Mouse (Mus musculus): ENCODE results near the gene Srgap1. TPM values are rescaled to one million over a fixed set of nuclear protein-coding genes. Genes with fewer than 3 reads are reported as not detected.

Gene Srgap1
- polyA plus RNA-seq, 1 experiment = 16.2 TPM

DNA sequence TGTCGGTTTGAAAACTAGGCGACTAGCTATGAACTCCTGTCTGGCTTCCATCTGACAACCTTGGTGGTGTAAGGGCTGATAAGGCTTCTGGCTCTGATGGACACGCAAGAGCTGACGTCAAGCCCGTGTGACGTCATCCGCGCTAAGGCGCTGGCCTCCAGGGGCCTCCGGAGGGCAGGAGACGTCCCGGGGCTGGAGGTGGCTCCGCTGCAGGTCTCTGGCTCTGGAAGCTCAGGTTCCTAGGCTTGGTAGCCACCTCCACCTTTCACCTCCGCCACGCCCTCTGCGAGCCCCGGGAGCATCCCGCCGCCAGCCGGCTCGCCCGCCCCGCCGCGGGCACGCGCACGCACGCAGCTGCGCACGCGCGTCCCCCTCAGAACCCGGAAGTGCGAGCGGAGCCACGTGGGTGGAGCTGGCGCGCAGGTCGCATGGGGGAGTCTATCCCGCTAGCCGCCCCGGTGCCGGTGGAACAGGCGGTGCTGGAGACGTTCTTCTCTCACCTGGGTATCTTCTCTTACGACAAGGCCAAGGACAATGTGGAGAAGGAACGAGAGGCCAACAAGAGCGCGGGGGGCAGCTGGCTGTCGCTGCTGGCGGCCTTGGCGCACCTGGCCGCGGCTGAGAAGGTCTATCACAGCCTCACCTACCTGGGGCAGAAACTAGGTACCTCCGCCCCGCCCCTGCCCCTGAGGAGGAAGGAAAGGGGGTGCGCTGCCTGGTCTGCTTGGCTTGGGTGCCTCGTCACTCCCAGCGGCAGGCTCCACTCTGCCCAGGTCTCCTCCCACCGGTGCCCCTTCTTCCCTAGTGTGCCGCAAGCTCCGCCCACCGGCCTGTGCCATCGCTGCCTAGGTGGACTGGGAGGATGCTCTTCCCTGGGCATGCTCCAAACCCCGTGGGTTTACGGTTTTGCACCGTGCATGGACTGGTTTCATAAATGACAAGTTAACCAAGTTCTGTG lies 307.3 kb downstream of the Srgap1 start, which contains the start of gene BC048403:
TSS of gene BC048403 (plus strand) at position 390 of the 958 bp plus-strand sequence.
- TF ChIP-seq POLR2A (IDR thresholded peaks at IDR 0.05; ENCODE audit: low read depth, low read length) (peak; percentile 75), CTCF (IDR thresholded peaks at IDR 0.05; ENCODE audit: borderline replicate concordance, insufficient read depth, low read length) (no peak)
- Histone ChIP-seq H3K4me1 (ENCODE audit: control insufficient read depth, insufficient read depth, low read length) (peaks cover 2% of the 10 kb centered on the region; the same call in 1 of the 2 replicates), H3K4me3 (ENCODE audit: insufficient read depth, low read length) (peak within 1 kb of the TSS; percentile 79), H3K27ac (ENCODE audit: insufficient read depth, low read length) (no peak within 1 kb of the TSS)

DNA sequence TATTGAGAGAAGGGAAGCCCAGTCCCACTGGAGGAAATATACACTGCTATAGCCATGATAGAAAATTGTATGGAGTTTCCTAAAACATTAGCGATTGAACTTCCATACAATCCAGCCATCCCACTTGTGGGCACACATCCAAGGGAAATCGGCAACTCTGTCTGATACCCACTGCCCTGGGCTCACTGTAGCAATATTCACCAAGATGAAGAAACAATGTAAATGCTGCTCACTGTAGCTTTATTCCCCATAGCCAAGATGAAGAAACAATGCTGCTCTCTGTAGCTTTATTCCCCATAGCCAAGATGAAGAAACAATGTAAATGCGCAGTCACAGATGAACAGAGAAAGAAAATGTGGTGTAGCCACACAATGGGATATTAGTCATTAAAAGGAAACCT lies 309.9 kb downstream of the Srgap1 start:
- Histone ChIP-seq H3K4me3 (ENCODE audit: insufficient read depth, low read length) (no peak overlapping the region), H3K4me1 (ENCODE audit: control insufficient read depth, insufficient read depth, low read length) (peaks cover 2% of the 10 kb centered on the region; the same call in 1 of the 2 replicates), H3K27ac (ENCODE audit: insufficient read depth, low read length) (no peak overlapping the region)
- TF ChIP-seq CTCF (IDR thresholded peaks at IDR 0.05; ENCODE audit: borderline replicate concordance, insufficient read depth, low read length) = no peak
- no peak for TF ChIP-seq POLR2A (IDR thresholded peaks at IDR 0.05; ENCODE audit: low read depth, low read length)

DNA sequence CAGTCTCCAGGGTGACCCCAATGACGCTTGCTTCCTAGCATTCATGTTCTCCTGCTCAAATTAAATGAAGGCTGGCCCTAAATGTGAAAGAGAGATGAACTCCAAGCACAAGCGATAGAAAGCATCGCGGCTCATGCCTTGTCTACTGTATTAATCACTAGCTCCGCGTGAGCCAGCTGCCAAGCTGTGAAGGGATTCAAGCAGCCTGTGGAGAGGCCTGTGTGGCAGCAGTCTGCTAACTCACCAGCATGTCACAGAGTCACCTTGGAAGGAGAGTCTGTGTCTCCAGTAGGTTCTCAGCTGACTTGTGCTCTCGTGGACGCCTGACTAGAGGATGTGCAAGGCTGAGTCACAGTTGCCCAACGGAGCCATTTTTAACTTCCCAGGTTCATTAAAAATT lies 314.6 kb downstream of the Srgap1 start:
- Histone ChIP-seq H3K27ac (ENCODE audit: insufficient read depth, low read length) (no peak overlapping the region), H3K4me3 (ENCODE audit: insufficient read depth, low read length) (no peak overlapping the region), H3K4me1 (ENCODE audit: control insufficient read depth, insufficient read depth, low read length) (no peaks in the 10 kb centered on the region)
- TF ChIP-seq POLR2A (IDR thresholded peaks at IDR 0.05; ENCODE audit: low read depth, low read length) (no peak), CTCF (IDR thresholded peaks at IDR 0.05; ENCODE audit: borderline replicate concordance, insufficient read depth, low read length) (no peak)

DNA sequence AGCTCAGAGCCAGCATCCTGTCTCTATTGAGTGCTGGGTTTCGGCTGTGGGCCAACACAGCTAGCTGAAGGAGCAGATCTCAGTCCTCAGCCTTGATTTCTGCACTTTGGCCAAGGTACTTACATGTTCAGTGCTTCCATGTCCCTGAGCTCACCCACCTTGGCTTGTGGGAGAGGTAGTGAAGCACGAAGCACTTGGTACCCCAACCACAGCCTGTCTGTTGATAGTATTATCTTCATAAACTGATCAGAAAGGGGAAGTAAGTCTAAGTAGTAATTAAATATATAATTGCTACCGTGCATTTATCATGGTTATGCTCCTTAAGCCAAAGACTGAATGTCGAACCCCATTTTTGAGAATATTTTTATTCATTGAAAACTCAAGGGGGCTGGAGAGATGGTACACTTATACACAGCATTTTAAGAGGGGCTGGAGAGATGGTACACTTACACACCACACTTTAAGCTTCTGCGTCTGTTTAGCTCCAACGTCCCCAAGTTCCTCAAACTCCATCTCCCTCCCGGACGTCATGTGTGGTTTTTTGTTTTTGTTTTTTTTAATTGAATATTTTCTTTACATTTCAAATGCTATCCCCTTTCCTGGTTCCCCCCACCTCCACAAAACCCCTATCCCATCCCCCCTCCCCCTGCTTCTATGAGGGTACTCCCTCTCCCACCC lies 315.9 kb downstream of the Srgap1 start:
- no peak overlapping the region for H3K27ac ChIP-seq (ENCODE audit: insufficient read depth, low read length)
- H3K4me1 ChIP-seq (ENCODE audit: control insufficient read depth, insufficient read depth, low read length) = no peaks in the 10 kb centered on the region
- H3K4me3 ChIP-seq (ENCODE audit: insufficient read depth, low read length) = no peak overlapping the region
- no peak for TF ChIP-seq CTCF (IDR thresholded peaks at IDR 0.05; ENCODE audit: borderline replicate concordance, insufficient read depth, low read length)
- TF ChIP-seq POLR2A (IDR thresholded peaks at IDR 0.05; ENCODE audit: low read depth, low read length) = no peak

Other genes starting within 250 kb of the Srgap1 start
- gene Rxylt1, start 50.1 kb upstream of the Srgap1 start, polyA plus RNA-seq (2011; ENCODE audit: insufficient read length, low read depth, missing spikeins) = 102 and 107 TPM in 2 replicates